Mouse (Mus musculus) CD4-positive naive resting alpha-beta T cell, adult 57 days (primary cell): Measurements from ENCODE around the gene Ret. TPM values are rescaled to one million over a fixed set of nuclear protein-coding genes. Genes with fewer than 3 reads are reported as not detected.

Source experiments
- total RNA-seq: library from RNA; stranded (reverse); gene quantifications from one replicate; pipeline ENCODE4 v1.2.4, GENCODE M21; 2023

The Ret gene
- total RNA-seq, result 0.18 TPM

GRCm38 (mm10) chr6:118197440-118197975, at the start of gene Ret:
TSS of gene Ret (minus strand) at chr6:118197718.

GRCm38 (mm10) chr6:118138731-118139709, 58.5 kb downstream of the Ret start, which contains the start of gene Csgalnact2:
TSS of gene Csgalnact2 (minus strand) at chr6:118139140.

Other genes with a start within 250 kb of the Ret start
- 1.4 TPM for gene Rasgef1a, start 186.3 kb downstream of the Ret start, total RNA-seq
- 13.1 TPM for gene Csgalnact2, start 58.6 kb downstream of the Ret start, total RNA-seq
- gene Bms1, start 221.8 kb upstream of the Ret start, total RNA-seq, result 54.8 TPM